Mouse (Mus musculus): ENCODE results near the gene Gm43191.

The Gm43191 gene

GRCm38 (mm10) chr3:116620636-116621370 lies 60.3 kb downstream of the Gm43191 start:
- DNase-seq = no peak

GRCm38 (mm10) chr3:116618855-116619254 lies 62.2 kb downstream of the Gm43191 start:
- no peak for DNase-seq

DNA sequence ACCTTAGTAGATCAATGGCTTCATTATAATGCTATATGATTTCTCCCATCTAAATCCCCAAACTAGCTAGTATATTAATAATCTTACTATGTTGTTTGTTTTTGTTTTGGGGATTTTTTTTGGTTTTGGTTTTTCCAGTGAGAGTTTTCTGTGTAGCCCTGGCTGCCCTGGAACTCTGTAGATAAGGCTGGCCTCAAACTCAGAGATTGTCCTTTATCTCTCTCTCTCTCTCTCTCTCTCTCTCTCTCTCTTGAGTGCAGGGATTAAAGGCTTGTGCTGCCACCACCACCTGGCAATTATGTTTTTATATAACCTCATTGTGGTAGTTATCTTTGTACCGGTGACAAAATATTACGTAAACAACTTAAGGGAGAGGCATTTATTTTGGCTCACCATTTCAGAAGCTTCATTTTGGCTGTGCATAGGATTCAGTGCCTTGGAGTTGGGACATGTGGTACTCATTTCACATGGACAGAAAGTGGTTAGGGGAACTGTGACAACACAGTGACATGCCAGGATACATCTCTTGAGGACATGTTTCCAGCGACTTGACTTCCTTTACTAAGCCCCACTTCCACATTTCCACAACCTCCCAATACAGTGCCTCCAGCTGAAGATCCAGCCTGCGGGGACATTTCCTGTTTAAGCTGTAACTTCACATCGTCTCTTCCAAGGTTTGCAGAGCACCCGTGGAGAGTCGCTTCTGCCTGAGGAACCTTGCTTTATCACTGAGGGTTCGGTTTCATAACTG lies 65.6 kb downstream of the Gm43191 start:
- no peak for DNase-seq

DNA sequence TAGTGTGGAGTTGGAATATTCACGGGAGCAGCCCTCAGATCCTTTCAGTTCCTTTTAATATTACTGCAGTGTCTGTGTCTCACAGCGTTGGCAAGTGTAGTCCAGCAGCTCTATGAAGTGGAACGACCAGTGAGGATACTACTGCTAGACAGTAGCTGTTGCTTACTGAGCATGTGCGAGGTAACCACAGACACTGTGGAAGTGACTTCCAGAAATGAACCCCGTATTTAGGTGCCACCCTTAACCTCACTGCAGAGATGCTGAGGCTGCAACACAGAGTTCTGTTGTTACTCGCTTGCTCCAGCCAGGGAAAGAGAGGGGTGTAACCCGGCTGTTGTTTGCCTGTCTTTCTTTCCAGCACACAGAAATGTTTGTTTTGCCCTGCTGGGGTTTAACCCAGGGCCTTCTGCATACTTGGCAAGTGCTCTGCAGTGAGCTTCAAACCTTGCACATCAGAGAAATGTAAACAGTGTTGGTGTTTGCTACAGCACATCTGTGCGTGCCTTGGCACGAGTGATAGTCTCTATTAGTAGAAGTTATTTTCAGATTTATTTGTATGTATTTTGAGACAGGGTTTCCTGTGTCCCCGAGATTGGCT lies 66.7 kb downstream of the Gm43191 start, which contains the start of gene Trmt13:
Gene Trmt13 (minus strand): TSS at position 293 of the 598 bp plus-strand sequence.
- no peak for DNase-seq

- DNase-seq = no peak
Measured at GRCm38 (mm10) chr3:116604570-116604969, 76.5 kb downstream of the Gm43191 start.

- no peak for DNase-seq
Measured at GRCm38 (mm10) chr3:116601781-116602180, 79.3 kb downstream of the Gm43191 start.

DNA sequence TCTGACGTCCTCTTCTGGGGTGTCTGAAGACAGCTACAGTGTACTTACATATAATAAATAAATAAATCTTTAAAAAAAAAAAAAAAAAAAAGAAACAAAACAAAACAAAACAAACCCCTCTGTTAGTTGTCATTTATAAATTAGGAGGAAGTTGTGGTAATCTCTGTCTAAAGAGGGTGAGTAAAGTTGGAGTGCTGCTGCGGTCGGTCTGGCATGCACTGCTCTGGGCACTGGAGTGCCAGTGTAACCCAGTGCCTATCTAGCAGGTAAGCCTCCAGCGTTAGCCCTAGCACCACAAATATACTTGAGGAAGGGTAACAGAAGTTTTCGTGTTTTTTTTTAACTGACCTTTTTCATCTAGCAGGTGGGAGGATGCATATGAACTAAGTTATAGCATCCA lies 80.1 kb downstream of the Gm43191 start:
- no peak for DNase-seq

- no peak for DNase-seq
Measured at GRCm38 (mm10) chr3:116599705-116600104, 81.4 kb downstream of the Gm43191 start.

GRCm38 (mm10) chr3:116595603-116595991 lies 85.5 kb downstream of the Gm43191 start:
- no peak for DNase-seq

DNA sequence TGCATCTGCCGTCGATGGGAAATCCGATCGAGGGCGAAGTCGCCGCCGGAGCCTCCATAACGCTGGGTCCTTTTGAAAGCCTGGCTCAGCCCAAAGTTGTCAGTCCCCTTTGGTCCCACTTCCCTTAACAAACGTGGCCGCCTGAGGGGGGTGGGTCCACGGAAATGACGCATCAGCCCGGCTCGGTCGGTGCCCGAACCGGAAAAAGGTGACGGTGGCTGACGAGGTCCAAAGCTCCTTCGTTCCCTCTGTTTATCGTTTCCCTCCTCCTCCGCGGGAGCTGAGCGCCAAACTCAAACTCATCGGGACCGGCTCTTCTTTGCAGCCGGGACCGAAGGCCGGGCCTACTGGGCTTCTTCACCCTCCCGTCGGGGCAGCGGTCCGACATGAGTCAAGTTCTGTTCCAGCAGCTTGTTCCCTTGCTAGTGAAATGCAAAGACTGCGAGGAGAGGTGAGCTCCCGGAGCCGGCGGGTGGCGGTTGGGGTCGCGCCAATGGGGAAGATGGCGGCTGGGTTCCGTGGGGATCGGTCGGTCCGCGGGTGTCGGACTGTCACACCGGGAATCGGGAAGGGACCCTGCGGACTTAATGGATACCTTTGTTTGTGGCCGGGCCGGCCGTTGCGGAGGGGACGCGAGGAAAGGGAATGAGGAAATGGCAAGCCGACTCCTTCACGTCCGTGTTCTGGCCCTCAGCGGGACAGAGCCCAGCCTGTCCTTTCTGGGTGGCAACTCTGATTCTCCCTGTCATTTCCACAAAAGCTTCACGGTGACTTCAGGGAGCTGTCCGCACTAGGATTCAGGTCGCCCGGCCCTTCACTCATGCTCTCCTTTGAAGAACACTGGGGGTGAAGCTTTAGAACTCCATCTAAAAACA lies 86.1 kb downstream of the Gm43191 start, which contains the start of gene Sass6:
Gene Sass6 (plus strand): TSS at position 255 of the 875 bp plus-strand sequence.
- peak; percentile 100 for DNase-seq

DNA sequence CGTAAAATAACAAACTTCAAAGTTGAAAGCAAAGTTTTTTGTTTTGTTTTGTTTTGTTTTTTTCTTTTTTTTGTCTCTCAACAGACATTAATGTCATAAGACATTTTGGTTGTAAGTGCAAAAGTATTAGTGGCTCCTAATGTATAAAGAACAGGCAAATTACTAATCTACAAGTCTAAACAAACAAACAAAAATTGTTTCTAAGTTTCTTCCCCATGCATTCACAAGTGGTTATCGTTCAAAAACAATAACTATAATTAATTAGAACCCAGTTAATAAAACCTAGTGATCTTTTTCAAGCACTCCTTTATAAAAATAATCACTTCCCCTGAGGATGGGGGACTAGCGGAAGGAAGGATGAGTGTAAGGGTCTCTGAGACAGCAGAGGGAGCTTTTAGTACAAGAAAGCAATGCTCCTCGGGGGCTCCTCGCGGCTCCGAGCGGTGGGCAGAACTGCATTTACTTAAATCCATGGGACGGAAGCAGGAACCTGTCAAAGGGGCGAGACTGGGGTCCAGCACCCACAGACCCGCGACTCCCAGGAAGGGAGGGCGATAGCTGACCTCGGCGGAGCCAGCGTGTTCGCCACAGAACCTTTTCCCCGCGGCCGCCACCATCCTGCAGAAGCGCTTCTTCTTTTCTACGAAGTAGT lies 86.9 kb downstream of the Gm43191 start:
- DNase-seq = no peak

Measured in right cerebral cortex, postnatal 14 days (tissue).